Mouse (Mus musculus) heart, embryonic 13.5 days (tissue): ENCODE data around the gene Heca. TPM values are rescaled to one million over a fixed set of nuclear protein-coding genes. Genes with fewer than 3 reads are reported as not detected.
"Not testable (repeated sequence)": the region's sequence is repeated elsewhere in the genome, so short reads cannot be mapped to it uniquely, and the experiment has no call there.

ENCODE experiments used
- ATAC-seq: fragments of 200-750 bp; cut with Nextera tagmentation; 2 replicates; pipeline ENCODE4 v1.8.0; 2017; ENCODE audit warnings: moderate TSS enrichment; ENCODE audit not compliant: insufficient number of reproducible peaks, low FRiP score, low TSS enrichment; ENCODE audit errors: extremely low read depth
- H3K27ac ChIP-seq: fragments of 300-500 bp; sonication (generic); replicated peaks from 2 replicates; pipeline ENCODE4 v1.5.1; 2015; ENCODE audit warnings: moderate library complexity, mild to moderate bottlenecking, inconsistent platforms
- H3K27me3 ChIP-seq: fragments of 300-500 bp; sonication (generic); replicated peaks from 2 replicates; pipeline ENCODE4 v1.6.1; 2015; ENCODE audit warnings: mild to moderate bottlenecking, inconsistent platforms
- H3K36me3 ChIP-seq: fragments of 300-500 bp; sonication (generic); 2 replicates; pipeline ENCODE4 v1.6.1; 2015; ENCODE audit warnings: mild to moderate bottlenecking, inconsistent platforms
- H3K4me1 ChIP-seq: fragments of 300-500 bp; sonication (generic); 2 replicates; pipeline ENCODE4 v1.6.1; 2015; ENCODE audit warnings: inconsistent platforms
- H3K4me2 ChIP-seq: fragments of 300-500 bp; sonication (generic); 2 replicates; pipeline ENCODE4 v1.6.1; 2015; ENCODE audit warnings: inconsistent platforms, mild to moderate bottlenecking, moderate library complexity
- H3K4me3 ChIP-seq: fragments of 300-500 bp; sonication (generic); 2 replicates; pipeline ENCODE4 v1.5.1; 2015; ENCODE audit warnings: moderate library complexity, mild to moderate bottlenecking, inconsistent platforms
- H3K9ac ChIP-seq: fragments of 300-500 bp; sonication (generic); 2 replicates; pipeline ENCODE4 v1.6.1; 2015; ENCODE audit warnings: inconsistent platforms, mild to moderate bottlenecking, moderate library complexity
- H3K9me3 ChIP-seq: fragments of 300-500 bp; sonication (generic); 2 replicates; pipeline ENCODE4 v1.6.1; 2016; ENCODE audit warnings: inconsistent platforms
- WGBS: fragments of 180-500 bp; shearing (Covaris S2); methylation state at CpG from one replicate; pipeline ENCODE4 v1.1.7; 2015; ENCODE audit warnings: mixed read lengths; 5-methylcytosine and 5-hydroxymethylcytosine counted together
- polyA plus RNA-seq: library from polyadenylated mRNA; unstranded; fragments of >200 nt; fragmentation: Nextera tagmentation; extraction: Ambion mirVana; gene quantifications from 2 replicates; pipeline ENCODE4 v1.2.1, GENCODE M21; 2015

Gene Heca
- polyA plus RNA-seq, 1 experiment from 2014 or later = 3.5 TPM

GRCm38 (mm10) chr10:17829205-17829604, 118.7 kb downstream of the Heca start:
- ATAC-seq = no peak
- Histone ChIP-seq H3K4me2 (no peak overlapping the region), H3K4me1 (no peaks in the 10 kb centered on the region), H3K9ac (no peak overlapping the region), H3K27ac (no peak overlapping the region), H3K27me3 (no peaks in the 10 kb centered on the region), H3K36me3 (peaks cover 72% of the 10 kb centered on the region), H3K4me3 (no peak overlapping the region), H3K9me3 (no peaks in the 10 kb centered on the region)
- 79% methylated on average over 4 of the region's 4 CpGs for WGBS

GRCm38 (mm10) chr10:17827391-17827790, 120.5 kb downstream of the Heca start:
- Histone ChIP-seq H3K9me3 (no peaks in the 10 kb centered on the region), H3K4me3 (no peak overlapping the region)

DNA sequence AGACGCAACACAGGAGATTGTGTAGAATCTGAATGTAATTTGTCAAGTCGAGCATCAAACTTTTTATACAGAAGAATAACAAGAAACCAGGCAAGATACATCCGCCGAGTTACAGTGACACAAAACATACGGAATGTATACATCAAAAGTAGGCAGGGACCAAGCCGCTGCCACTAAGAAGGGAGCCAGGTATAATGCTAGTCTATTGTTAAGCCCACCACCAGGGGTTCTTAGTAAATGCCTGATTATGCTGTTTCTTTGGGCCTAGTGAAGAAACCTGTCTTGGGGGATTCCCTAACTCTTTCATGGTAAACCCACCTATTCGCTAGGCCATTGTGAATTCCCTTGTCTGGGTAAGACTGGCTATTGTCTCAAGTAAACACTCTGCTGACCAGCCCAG, 127.4 kb downstream of the Heca start:
- not testable (repeated sequence) for H3K9me3 ChIP-seq, ATAC-seq, H3K9ac ChIP-seq, H3K4me3 ChIP-seq, H3K27me3 ChIP-seq, H3K4me1 ChIP-seq, H3K27ac ChIP-seq, H3K4me2 ChIP-seq
- 91% methylated on average over 7 of the region's 7 CpGs for WGBS
- H3K36me3 ChIP-seq = peaks cover 74% of the 10 kb centered on the region

More at GRCm38 (mm10) chr10:17827391-17827790, 120.5 kb downstream of the Heca start:
- H3K27me3 ChIP-seq = no peaks in the 10 kb centered on the region
- H3K9ac ChIP-seq = no peak overlapping the region
- no peak overlapping the region for H3K27ac ChIP-seq
- H3K4me1 ChIP-seq = no peaks in the 10 kb centered on the region
- no peak for ATAC-seq
- peaks cover 69% of the 10 kb centered on the region for H3K36me3 ChIP-seq
- H3K4me2 ChIP-seq = peak overlapping the region; percentile 22
- WGBS = 18% methylated on average over 12 of the region's 12 CpGs

Other genes with a start within 250 kb of the Heca start
- 28.2 and 28.9 TPM in 2 replicates for gene Cited2, start 224.8 kb downstream of the Heca start, polyA plus RNA-seq
- gene Txlnb, start 151.8 kb downstream of the Heca start, polyA plus RNA-seq = 32.5 and 33.2 TPM in 2 replicates
- 146 and 167 TPM in 2 replicates for gene Abracl, start 75.2 kb upstream of the Heca start, polyA plus RNA-seq
- gene Reps1, start 107.8 kb upstream of the Heca start, polyA plus RNA-seq = 7.8 and 8.5 TPM in 2 replicates